ENCODE assay signal across 12 mouse cellular contexts in genomic region chr4:14261738-14262081, GRCm38 (mm10).
A peak's percentile ranks its signal among the peaks of the same experiment; 100 is the strongest.
DNase-seq lines count a peak whose midpoint lies in the region; ATAC-seq lines count a peak whose summit lies in the region.
"Had no signal": no experiment of that assay in that cellular context is flagged by ENCODE, and none has a peak within 500 bp of the region (broad histone marks: within the 10 kb centered on the region; RNA-seq: fewer than 3 reads in every experiment).

No protein-coding gene starts in this region.

- H3K4me3 ChIP-seq in embryonic facial prominence, embryonic 14.5 days (ENCODE audit: low read depth, low read length): no peak overlapping the region
- no peak overlapping the region for H3K4me3 ChIP-seq in hindbrain, embryonic 14.5 days (replicated peaks; ENCODE audit: low read length)
- H3K4me3 ChIP-seq in midbrain, embryonic 15.5 days: no peak overlapping the region
- H3K4me3 ChIP-seq: heart, embryonic 15.5 days; liver, embryonic 15.5 days had no signal

- H3K4me2 ChIP-seq in embryonic facial prominence, embryonic 14.5 days (ENCODE audit: low read depth, low read length): peak overlapping the region; percentile 34
- no peak overlapping the region for H3K4me2 ChIP-seq in hindbrain, embryonic 14.5 days (replicated peaks)
- H3K4me2 ChIP-seq in midbrain, embryonic 15.5 days: peak overlapping the region; percentile 4; the same call in 1 of the 2 replicates
- H3K4me2 ChIP-seq: heart, embryonic 15.5 days; liver, embryonic 15.5 days had no signal

- H3K4me1 ChIP-seq in embryonic facial prominence, embryonic 14.5 days (ENCODE audit: control insufficient read depth, insufficient read depth, low read length): peaks cover 16% of the 10 kb centered on the region
- 0 out of 2 replicates have a peak, but pooled peaks cover 12% of the 10 kb centered on the region for H3K4me1 ChIP-seq in hindbrain, embryonic 14.5 days (replicated peaks; ENCODE audit: control insufficient read depth, insufficient read depth, low read length)
- peaks cover 16% of the 10 kb centered on the region for H3K4me1 ChIP-seq in midbrain, embryonic 15.5 days
- H3K4me1 ChIP-seq: heart, embryonic 15.5 days; liver, embryonic 15.5 days had no signal

- H3K27me3 ChIP-seq in embryonic facial prominence, embryonic 14.5 days (replicated peaks; ENCODE audit: control insufficient read depth, insufficient read depth, low read length): no peaks in the 10 kb centered on the region
- H3K27me3 ChIP-seq in hindbrain, embryonic 14.5 days (ENCODE audit: control insufficient read depth, insufficient read depth, low read length): no peaks in the 10 kb centered on the region
- H3K27me3 ChIP-seq in midbrain, embryonic 15.5 days (replicated peaks): no peaks in the 10 kb centered on the region
- H3K27me3 ChIP-seq: heart, embryonic 15.5 days; liver, embryonic 15.5 days had no signal

- WGBS in embryonic facial prominence, embryonic 14.5 days: 15% methylated on average over 3 of the region's 3 CpGs
- 49% methylated on average over 3 of the region's 3 CpGs for WGBS in hindbrain, embryonic 14.5 days
- WGBS in midbrain, embryonic 15.5 days: 40% methylated on average over 3 of the region's 3 CpGs

- H3K9me3 ChIP-seq in embryonic facial prominence, embryonic 14.5 days (ENCODE audit: control insufficient read depth, low read length): no peaks in the 10 kb centered on the region
- no peaks in the 10 kb centered on the region for H3K9me3 ChIP-seq in hindbrain, embryonic 14.5 days (ENCODE audit: control insufficient read depth, low read length)
- no peaks in the 10 kb centered on the region for H3K9me3 ChIP-seq in midbrain, embryonic 15.5 days
- H3K9me3 ChIP-seq: heart, embryonic 15.5 days; liver, embryonic 15.5 days had no signal

- H3K27ac ChIP-seq in embryonic facial prominence, embryonic 14.5 days (replicated peaks; ENCODE audit: low read depth, low read length): peak overlapping the region; percentile 76
- H3K27ac ChIP-seq in hindbrain, embryonic 14.5 days: 0 out of 2 replicates have a peak overlapping the region, but pooled peaks have one; percentile 28
- peak overlapping the region; percentile 22; the same call in 1 of the 2 replicates for H3K27ac ChIP-seq in midbrain, embryonic 15.5 days
- H3K27ac ChIP-seq: heart, embryonic 15.5 days; liver, embryonic 15.5 days had no signal

- ATAC-seq in embryonic facial prominence, embryonic 14.5 days (ENCODE audit: low read depth): peak; percentile 15; the same call in 1 of the 2 replicates
- ATAC-seq in hindbrain, embryonic 14.5 days (ENCODE audit: low FRiP score): no peak
- peak; percentile 62 for ATAC-seq in midbrain, embryonic 15.5 days (replicated peaks)

- DNase-seq in embryo, embryonic 10 days (ENCODE audit: low spot score): peak; percentile 5
- no peak for DNase-seq in embryo, embryonic 9.5 days (ENCODE audit: extremely low spot score)
- no peak for DNase-seq in embryonic facial prominence, embryonic 14.5 days (ENCODE audit: low spot score)
- no peak for DNase-seq in hindbrain, embryonic 14.5 days (ENCODE audit: low spot score)
- no peak for DNase-seq in kidney, adult 8-10 months
- no peak for DNase-seq in right cerebral cortex, postnatal 36 days (ENCODE audit: low spot score in 2 of 2)
- DNase-seq in heart, postnatal 25 days (ENCODE audit: low spot score): no peak
- DNase-seq: adrenal gland, adult 8-10 months; cerebellum, postnatal 36 days had no signal

- H3K36me3 ChIP-seq in embryonic facial prominence, embryonic 14.5 days (ENCODE audit: control insufficient read depth, insufficient read depth, low read length): no peaks in the 10 kb centered on the region
- no peaks in the 10 kb centered on the region for H3K36me3 ChIP-seq in hindbrain, embryonic 14.5 days (replicated peaks; ENCODE audit: control insufficient read depth, insufficient read depth)
- no peaks in the 10 kb centered on the region for H3K36me3 ChIP-seq in midbrain, embryonic 15.5 days (replicated peaks)
- H3K36me3 ChIP-seq: heart, embryonic 15.5 days; liver, embryonic 15.5 days had no signal

- intact Hi-C loops in heart, postnatal 25 days (cut with DNase I): no loop called here

- H3K9ac ChIP-seq in embryonic facial prominence, embryonic 14.5 days (ENCODE audit: low read depth, low read length): no peak overlapping the region
- H3K9ac ChIP-seq in hindbrain, embryonic 14.5 days: no peak overlapping the region
- H3K9ac ChIP-seq in midbrain, embryonic 15.5 days: no peak overlapping the region
- H3K9ac ChIP-seq: heart, embryonic 15.5 days; liver, embryonic 15.5 days had no signal

Comparison
In these comparisons a context has a peak if more than half of its experiments do, and no peak if none do; other contexts are left out.
1. H3K27ac ChIP-seq: peak in every context shown above with its lines; median percentile 76 in embryonic facial prominence, embryonic 14.5 days; 28 in hindbrain, embryonic 14.5 days; 22 in midbrain, embryonic 15.5 days.